ENCODE assay signal across 13 mouse cellular contexts in genomic region chr10:8130057-8130456, GRCm38 (mm10).
DNase-seq lines count a peak whose midpoint lies in the region; ATAC-seq and TF ChIP-seq lines count a peak whose summit lies in the region.
"Had no signal": no experiment of that assay in that cellular context is flagged by ENCODE, and none has a peak within 500 bp of the region (broad histone marks: within the 10 kb centered on the region; RNA-seq: fewer than 3 reads in every experiment).

No protein-coding gene starts in this region.

- no peaks in the 10 kb centered on the region for H3K79me2 ChIP-seq in MEL (ENCODE audit: control insufficient read depth, insufficient read depth, low read length, poor library complexity)

- H3K27ac ChIP-seq in heart, embryonic 13.5 days (replicated peaks), result peak overlapping the region; percentile 30
- H3K27ac ChIP-seq in lung, embryonic 15.5 days, result peak overlapping the region; percentile 52
- H3K27ac ChIP-seq in MEL (ENCODE audit: control insufficient read depth, low read depth, low read length), result peak overlapping the region; percentile 49
- H3K27ac ChIP-seq: hindbrain, embryonic 10.5 days had no signal

- H3K4me3 ChIP-seq in heart, embryonic 13.5 days, result peak overlapping the region; percentile 34
- no peak overlapping the region for H3K4me3 ChIP-seq in lung, embryonic 15.5 days
- peak overlapping the region in 1 of 2 experiments; percentile 19; a peak in 1 of 4 replicates for H3K4me3 ChIP-seq in MEL (ENCODE audit: control insufficient read depth in 1 of 2, insufficient read depth in 1 of 2, low read depth in 2 of 2, low read length in 2 of 2)
- H3K4me3 ChIP-seq: hindbrain, embryonic 10.5 days had no signal

- no peak for TF ChIP-seq RAD21 in MEL (IDR thresholded peaks at IDR 0.05; ENCODE audit: low read depth, low read length)

- peak overlapping the region; percentile 62 for H3K4me2 ChIP-seq in heart, embryonic 13.5 days
- peak overlapping the region; percentile 32; the same call in 1 of the 2 replicates for H3K4me2 ChIP-seq in lung, embryonic 15.5 days

- no peaks in the 10 kb centered on the region for H3K9me3 ChIP-seq in heart, embryonic 13.5 days
- H3K9me3 ChIP-seq in lung, embryonic 15.5 days, result no peaks in the 10 kb centered on the region
- no peaks in the 10 kb centered on the region for H3K9me3 ChIP-seq in MEL (replicated peaks; ENCODE audit: insufficient read depth, low read length)
- H3K9me3 ChIP-seq: hindbrain, embryonic 10.5 days had no signal

- intact Hi-C loops in heart, postnatal 36 days (cut with DNase I), result no loop called here

- H3K36me3 ChIP-seq in heart, embryonic 13.5 days, result no peaks in the 10 kb centered on the region
- H3K36me3 ChIP-seq in lung, embryonic 15.5 days, result no peaks in the 10 kb centered on the region
- peaks cover 0 to 11% of the 10 kb centered on the region in 2 experiments; a peak in 2 of 4 replicates for H3K36me3 ChIP-seq in MEL (ENCODE audit: control insufficient read depth in 1 of 2, insufficient read depth in 2 of 2, low read length in 2 of 2)
- H3K36me3 ChIP-seq: hindbrain, embryonic 10.5 days had no signal

- TF ChIP-seq EP300 in MEL (IDR thresholded peaks at IDR 0.05; ENCODE audit: low read depth in 1 of 2, low read length in 2 of 2), result no peak

- H3K9ac ChIP-seq in heart, embryonic 13.5 days, result peak overlapping the region; percentile 67
- no peak overlapping the region; the same call in 1 of the 2 replicates for H3K9ac ChIP-seq in lung, embryonic 15.5 days
- H3K9ac ChIP-seq in MEL (ENCODE audit: control insufficient read depth, low read depth, low read length, poor library complexity, severe bottlenecking), result peak overlapping the region; percentile 31

- no peaks in the 10 kb centered on the region for H3K27me3 ChIP-seq in heart, embryonic 13.5 days (replicated peaks)
- no peaks in the 10 kb centered on the region for H3K27me3 ChIP-seq in lung, embryonic 15.5 days
- no peaks in the 10 kb centered on the region; a peak in 1 of 4 replicates for H3K27me3 ChIP-seq in MEL (ENCODE audit: control insufficient read depth in 1 of 2, insufficient read depth in 2 of 2, low read length in 2 of 2)

- TF ChIP-seq POLR2A in MEL (IDR thresholded peaks at IDR 0.05; ENCODE audit: control insufficient read depth in 1 of 2, insufficient read depth in 1 of 2, low read depth in 1 of 2, low read length in 2 of 2, poor library complexity in 1 of 2), result no peak

- no peak for TF ChIP-seq CTCF in MEL (IDR thresholded peaks at IDR 0.05 in 2 of 3, conservative IDR thresholded peaks at IDR 0.05 in 1 of 3; ENCODE audit: control insufficient read depth in 1 of 3, insufficient read depth in 1 of 3, low read depth in 2 of 3, low read length in 3 of 3, poor library complexity in 1 of 3, severe bottlenecking in 1 of 3)

- no peak for ATAC-seq in heart, embryonic 13.5 days (ENCODE audit: extremely low read depth, insufficient number of reproducible peaks, low FRiP score, low TSS enrichment)
- ATAC-seq in lung, embryonic 15.5 days (ENCODE audit: borderline replicate concordance, extremely low read depth, low FRiP score, low TSS enrichment), result no peak
- ATAC-seq in megakaryocyte, adult 5-6 weeks (ENCODE audit: poor library complexity, severe bottlenecking), result peak; percentile 52

- WGBS in heart, embryonic 13.5 days, result 28% methylated on average over 8 of the region's 8 CpGs
- WGBS in lung, embryonic 15.5 days, result 32% methylated on average over 8 of the region's 8 CpGs

- no peak for DNase-seq in heart, postnatal 36 days
- no peak for DNase-seq in lung, postnatal 25 days (ENCODE audit: low spot score)
- no peak for DNase-seq in MEL (ENCODE audit: low read depth, low spot score)
- no peak for DNase-seq in yolk sac, embryonic 10.5 days (ENCODE audit: low spot score)
- no peak for DNase-seq in ovary, adult 18-20 months (ENCODE audit: low spot score)
- DNase-seq: B cell, adult 2 months; cerebellum, adult 11 months; embryo, embryonic 11 days; kidney, postnatal 14 days had no signal

- peaks cover 48% of the 10 kb centered on the region for H3K4me1 ChIP-seq in heart, embryonic 13.5 days
- H3K4me1 ChIP-seq in lung, embryonic 15.5 days, result peaks cover 43% of the 10 kb centered on the region
- peaks cover 0 to 19% of the 10 kb centered on the region in 2 experiments; a peak in 2 of 4 replicates for H3K4me1 ChIP-seq in MEL (ENCODE audit: control insufficient read depth in 1 of 2, insufficient read depth in 2 of 2, low read length in 2 of 2)

TF ChIP-seq in MEL, 35 proteins besides CTCF, POLR2A, EP300 and RAD21:
- TF ChIP-seq NELFE (IDR thresholded peaks at IDR 0.05; ENCODE audit: low read depth, low read length) (no peak), ZKSCAN1 (IDR thresholded peaks at IDR 0.05; ENCODE audit: low read depth, low read length) (no peak), POLR2AphosphoS5 (IDR thresholded peaks at IDR 0.05; ENCODE audit: borderline replicate concordance, low read depth, low read length) (no peak), GABPA (IDR thresholded peaks at IDR 0.05; ENCODE audit: low read depth, low read length) (no peak), BHLHE40 (IDR thresholded peaks at IDR 0.05; ENCODE audit: borderline replicate concordance, low read depth, low read length) (no peak), ETS1 (IDR thresholded peaks at IDR 0.05; ENCODE audit: low read depth, low read length) (no peak), HCFC1 (IDR thresholded peaks at IDR 0.05; ENCODE audit: low read depth, low read length) (no peak), NRF1 (IDR thresholded peaks at IDR 0.05; ENCODE audit: insufficient read depth, low read depth, low read length, poor library complexity, severe bottlenecking) (no peak), USF1 (IDR thresholded peaks at IDR 0.05; ENCODE audit: low read depth, low read length) (no peak)
